Mouse (Mus musculus) lung, postnatal 10 days (tissue): ENCODE results near the gene Tm4sf5.
"Not testable (repeated sequence)": the region's sequence is repeated elsewhere in the genome, so short reads cannot be mapped to it uniquely, and the experiment has no call there.

Experiments
- DNase-seq: peaks from one replicate; pipeline ENCODE4 v3.0.0; 2021

Gene Tm4sf5

GRCm38 (mm10) chr11:70504970-70505369 is at the start of gene Tm4sf5:
Gene Tm4sf5, plus strand, starts transcription at chr11:70505244.
- no peak for DNase-seq

- no peak for DNase-seq
These were observed 46.1 kb upstream of the Tm4sf5 start, which contains the start of gene Zmynd15 for GRCm38 (mm10) chr11:70458688-70459600. Gene Zmynd15, plus strand, starts transcription at chr11:70459433.

- DNase-seq: peak; percentile 75
These were observed 45.4 kb upstream of the Tm4sf5 start, which contains the start of gene Cxcl16 for GRCm38 (mm10) chr11:70459601-70460101. Gene Cxcl16, minus strand, starts transcription at chr11:70459984.

DNA sequence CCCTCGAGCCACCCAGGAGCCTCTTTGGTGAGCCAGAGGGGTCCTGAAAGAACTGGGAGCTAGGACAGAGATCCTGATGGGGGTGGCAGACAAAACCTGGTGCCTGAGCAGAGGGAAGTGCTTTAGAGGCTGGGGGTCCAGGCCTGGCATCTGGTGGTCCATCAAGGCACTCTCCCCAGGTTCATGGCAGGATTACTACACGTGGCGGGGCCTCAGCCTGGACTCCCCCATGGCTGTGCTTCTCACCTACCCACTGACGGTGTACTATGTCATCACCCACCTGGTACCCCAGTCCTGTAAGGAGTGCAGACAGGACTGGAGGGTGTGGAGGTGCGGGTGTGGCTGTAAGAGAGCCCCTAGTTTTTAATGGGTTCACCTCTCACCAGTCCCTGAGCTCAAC is 41.1 kb upstream of the Tm4sf5 start:
- DNase-seq: no peak

DNA sequence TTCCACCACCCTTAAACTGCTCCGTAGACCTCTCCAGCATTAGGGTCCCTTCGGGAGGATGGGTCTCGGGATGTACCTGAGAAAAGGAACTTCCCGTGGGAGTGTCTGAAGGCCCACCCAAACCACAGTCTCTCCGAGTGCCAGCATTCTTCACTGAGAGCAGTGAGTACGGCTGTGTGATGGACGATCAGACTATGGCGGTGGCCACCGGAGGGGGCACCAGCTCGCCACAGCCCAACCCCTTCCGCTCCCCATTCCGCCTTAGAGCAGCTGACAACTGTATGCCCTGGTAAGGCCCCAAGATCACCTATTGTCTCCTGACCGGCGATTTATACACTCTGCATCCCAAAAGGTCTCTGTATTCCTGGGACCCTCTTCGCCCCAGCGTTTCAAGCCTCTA is 39.8 kb upstream of the Tm4sf5 start:
- DNase-seq: no peak

DNA sequence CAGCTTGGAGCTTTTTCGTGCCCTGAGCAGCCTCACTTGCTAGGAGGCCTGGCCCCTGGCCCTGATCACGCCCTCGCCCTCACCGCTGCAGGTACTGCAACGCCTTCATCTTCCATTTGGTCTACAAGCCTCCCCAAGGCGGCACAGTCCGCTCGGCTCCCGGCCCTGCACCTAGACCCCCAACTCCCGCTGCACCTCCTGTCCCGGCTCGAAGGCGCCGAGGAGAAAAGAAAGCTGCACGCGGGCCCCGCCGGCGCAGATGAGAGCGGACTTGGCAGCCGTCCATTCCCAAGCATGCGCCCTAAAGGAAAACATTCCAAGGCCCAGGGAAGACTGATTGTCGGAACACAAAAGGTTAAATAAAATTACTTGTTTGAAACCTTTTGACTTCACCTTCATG is 39.2 kb upstream of the Tm4sf5 start:
- peak; percentile 54 for DNase-seq

DNA sequence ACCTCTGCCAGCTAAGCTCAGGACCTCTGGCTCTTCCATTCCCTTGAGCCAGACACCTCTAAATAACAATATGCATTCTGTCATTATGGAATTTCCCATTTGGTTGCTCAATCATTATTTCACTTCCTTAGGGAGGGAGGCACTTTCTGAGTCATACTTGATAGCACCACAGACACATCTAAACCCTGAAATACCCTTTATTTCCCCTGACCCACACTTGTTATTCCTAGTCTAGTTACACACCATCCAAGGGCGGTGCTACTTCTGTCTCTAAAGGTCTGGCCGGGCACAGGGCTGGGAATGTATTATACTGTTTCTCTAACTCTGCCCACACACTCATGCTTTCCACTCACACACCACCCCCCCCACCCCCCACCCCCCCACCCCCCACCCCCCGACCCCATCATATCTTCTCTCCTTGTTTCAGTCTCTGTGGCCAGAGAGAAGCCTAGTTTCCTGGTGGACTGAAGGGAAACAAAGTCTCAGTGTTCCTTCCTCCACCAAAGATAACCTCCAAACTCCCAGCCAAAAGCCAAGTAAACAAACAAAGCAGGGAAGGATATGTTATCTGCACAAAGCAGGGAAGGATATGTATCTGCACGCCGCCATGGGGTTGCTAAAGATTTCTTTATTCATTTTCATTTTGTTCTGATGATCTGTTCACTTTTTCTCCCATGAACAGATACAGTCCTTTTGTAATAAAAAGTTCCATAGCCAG is 37.0 kb upstream of the Tm4sf5 start:
- peak; percentile 17 for DNase-seq

DNA sequence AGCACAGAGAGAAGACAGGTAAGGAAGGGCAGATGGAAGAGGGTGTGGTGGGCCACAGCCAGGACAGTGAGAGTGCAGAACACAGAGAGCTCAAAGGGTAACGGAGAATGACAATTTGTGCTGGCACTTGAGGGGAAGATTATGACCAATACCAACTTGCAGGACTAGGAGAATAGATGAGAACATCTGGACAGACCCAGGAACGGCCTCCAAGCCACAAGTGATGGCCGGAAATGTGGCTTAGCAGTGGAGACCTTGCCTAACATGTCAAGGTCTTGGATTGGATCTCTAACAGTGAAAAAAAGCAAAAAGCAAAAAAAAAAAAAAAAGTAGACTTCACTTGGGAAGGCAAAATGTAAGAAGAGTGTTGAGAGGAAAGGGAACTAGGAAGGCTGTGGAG is 35.3 kb upstream of the Tm4sf5 start:
- no peak for DNase-seq

DNA sequence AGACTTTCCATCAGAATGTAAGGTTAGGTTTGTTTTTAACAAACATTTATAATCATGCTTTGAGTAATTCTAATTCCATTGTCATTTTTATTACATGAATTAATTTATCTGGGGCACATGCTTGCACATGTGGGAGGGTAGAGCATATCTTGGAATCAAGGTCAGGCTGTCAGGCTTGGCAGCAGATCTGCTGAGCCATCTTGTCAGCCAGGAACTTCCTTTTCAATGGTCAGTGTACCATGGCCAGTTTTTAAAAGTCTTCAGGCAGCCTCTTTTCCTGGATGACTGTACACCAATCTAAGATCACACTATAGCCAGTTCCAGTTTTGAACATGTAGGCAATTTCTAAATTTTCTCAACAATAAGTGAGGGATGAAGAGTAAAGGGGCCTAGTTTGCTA is 32.3 kb upstream of the Tm4sf5 start:
- no peak for DNase-seq

DNA sequence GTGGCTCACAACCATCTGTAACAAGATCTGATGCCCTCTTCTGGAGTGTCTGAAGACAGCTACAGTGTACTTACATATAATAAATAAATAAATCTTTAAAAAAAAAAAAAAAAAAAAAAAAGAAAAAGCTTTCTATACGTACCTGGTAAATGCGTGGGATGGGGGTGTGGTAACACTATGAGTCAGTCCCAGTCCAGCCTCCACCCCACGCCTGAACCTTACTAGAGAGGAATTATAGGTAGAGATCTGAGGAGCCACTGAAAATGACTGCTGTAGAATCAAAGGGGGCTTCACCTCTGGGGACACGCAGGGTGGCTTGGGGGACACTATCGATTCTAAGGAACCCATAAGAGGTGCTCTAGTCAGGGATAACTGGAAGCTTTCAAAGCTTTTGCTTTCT is 31.8 kb upstream of the Tm4sf5 start:
- not testable (repeated sequence) for DNase-seq

DNA sequence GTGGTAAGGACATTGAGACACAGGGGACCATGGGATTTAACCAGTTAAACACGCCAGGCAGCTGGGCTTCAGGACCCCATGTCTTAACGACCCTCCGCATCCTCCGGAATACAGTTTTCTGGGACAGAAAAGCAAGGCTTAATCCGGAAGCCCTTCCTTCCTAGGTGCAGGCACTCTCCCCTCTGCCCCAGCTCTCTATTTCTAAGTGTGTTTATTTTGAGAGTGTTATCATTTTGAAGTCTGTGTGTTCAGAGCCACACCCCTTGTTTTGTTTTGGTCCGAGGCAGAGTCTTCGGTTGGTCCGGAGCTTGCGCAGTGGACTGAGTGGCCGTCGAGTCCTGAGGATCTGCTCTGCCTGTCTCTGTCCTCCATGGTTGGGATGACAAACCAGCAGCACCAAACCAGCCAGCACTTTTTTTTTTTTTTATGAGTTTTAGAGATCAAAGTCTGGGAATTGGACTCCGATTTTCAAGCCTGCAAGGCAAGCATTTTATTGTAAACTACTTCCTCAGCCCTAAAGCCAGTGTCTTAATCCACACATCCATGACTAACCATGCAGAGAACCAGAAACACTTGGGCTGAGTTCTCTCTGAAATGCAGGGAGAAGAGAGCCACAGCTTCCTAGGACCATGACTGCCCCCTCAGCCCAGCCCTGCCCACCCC is 30.0 kb upstream of the Tm4sf5 start:
- peak; percentile 21 for DNase-seq

DNA sequence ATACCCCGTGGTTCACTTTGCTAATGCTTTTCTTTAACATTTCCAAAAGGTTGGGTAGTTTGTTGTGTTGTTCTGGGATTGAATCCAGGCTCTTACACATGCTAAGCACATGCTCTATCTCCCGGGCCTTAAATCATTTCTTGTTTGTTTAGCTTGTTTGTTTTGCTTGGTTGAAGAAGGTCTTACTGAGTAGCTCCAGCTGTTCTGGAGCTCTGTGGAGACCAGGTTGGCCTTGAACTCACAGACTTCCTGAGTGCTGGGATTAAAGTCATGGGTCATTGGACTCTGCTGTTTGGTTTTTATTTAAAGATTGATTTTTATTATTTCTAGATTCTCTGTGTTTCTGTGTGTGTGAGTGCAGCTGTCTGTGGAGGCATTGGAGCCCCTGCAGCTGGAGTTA is 19.5 kb upstream of the Tm4sf5 start:
- no peak for DNase-seq

DNA sequence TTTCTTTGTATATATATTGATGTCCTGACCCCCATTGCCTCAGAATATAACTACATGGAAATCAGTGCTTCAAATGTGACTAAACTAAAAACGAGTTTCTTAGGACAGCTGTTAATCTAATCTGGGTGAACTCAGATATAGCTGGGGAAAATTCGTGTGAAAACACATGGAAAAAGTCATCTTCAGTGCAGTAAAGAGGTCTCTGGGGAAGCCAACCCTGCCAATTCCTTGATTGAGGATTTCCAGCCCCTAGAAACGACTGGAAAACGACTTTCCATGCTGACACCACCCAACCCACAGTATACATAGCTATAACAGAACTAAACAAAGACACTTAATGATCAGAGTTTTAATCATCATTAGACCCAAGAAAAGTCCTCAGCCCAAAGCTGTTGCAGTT is 17.2 kb upstream of the Tm4sf5 start:
- no peak for DNase-seq

DNA sequence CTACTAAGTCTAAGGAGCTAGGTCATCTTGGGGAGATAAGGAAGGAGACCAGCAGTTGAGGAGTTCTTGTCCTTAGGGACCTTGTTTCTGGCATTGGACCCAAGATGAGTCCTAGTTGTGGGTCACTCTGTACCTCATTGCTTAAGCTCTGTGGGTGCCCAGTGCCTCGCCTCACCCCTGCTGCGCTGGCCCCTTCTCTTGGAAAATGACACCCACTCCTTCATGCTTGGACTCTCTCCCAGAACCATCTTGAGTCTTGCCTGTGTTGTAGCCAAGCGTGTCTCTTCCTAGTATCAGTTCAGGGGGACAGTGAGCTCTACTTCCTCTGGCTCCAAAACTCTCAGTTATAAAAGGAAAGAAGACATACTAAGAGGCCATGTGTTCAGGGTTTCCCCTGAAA is 15.9 kb upstream of the Tm4sf5 start:
- DNase-seq: peak; percentile 39

- no peak for DNase-seq
These were observed 15.4 kb upstream of the Tm4sf5 start for GRCm38 (mm10) chr11:70489684-70490083.

GRCm38 (mm10) chr11:70499566-70500475 is 5.2 kb upstream of the Tm4sf5 start:
- DNase-seq: peak; percentile 52

- no peak for DNase-seq
These were observed 4.6 kb upstream of the Tm4sf5 start for GRCm38 (mm10) chr11:70500476-70500812.

- DNase-seq: no peak
These were observed 3.0 kb upstream of the Tm4sf5 start for GRCm38 (mm10) chr11:70502018-70502417.

- peak; percentile 91 for DNase-seq
These were observed 1.3 kb downstream of the Tm4sf5 start for GRCm38 (mm10) chr11:70506385-70506784.

GRCm38 (mm10) chr11:70506962-70507515 is 2.0 kb downstream of the Tm4sf5 start:
- DNase-seq: no peak

DNA sequence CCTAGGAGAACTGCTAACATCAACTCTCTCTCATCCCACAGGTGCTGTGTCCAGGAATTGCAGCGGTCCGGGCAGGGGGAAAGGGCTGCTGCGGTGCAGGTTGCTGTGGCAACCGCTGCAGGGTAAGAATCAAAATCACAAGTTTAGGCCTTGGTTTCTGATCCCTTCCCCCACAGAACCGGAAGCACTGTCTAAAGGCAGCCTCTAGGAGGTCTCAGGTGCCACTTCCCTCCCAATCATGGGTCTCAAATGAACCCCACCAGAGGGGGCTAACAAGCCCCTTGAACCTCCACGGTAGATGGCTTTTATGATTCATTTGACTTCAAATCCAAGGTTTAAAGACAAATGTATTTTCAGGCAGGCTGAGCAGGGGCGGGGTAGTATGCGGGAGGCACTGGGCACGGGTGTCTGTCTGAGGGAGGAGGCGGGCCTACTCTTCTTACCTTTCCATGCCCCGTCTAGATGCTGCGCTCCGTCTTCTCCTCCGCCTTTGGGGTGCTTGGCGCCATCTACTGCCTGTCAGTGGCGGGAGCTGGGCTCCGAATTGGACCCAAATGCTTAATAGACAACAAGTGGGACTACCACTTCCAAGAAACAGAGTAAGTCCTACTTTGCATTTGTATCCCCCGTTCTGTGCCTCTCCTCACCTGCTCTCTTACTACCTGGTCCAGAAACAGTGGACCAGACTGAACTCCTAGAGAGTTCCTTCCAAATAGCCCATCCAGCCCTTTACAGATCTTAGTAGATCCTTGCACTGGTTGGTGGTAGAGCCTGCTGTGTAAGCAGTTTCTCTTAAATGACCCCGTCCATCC is 4.9 kb downstream of the Tm4sf5 start:
- peak; percentile 59 for DNase-seq
